In the genomic region with DNA sequence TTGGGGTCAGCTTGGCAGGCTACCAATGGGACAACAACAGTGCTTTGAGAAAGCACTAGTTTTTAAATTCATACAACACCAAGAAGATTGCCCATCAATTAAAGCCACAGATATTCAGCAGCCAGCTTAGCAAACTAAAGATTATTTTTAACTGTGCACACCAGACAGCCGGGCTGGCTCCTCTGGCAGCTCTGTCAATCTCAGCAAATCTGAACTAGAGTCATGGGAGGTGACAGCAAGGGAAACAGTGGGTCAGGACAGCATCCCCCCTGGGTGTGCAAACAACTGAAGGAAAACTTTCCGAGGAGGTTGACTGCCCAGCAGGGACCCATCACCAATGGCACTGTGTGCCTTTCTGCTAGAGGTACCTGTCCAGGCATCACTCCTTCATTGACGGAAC, we compare ENCODE assay signal across 21 mouse cellular contexts. TPM values are rescaled to one million over a fixed set of nuclear protein-coding genes. Genes with fewer than 3 reads are reported as not detected.
DNase-seq lines count a peak whose midpoint lies in the region; ATAC-seq and TF ChIP-seq lines count a peak whose summit lies in the region.
"Had no signal": no experiment of that assay in that cellular context is flagged by ENCODE, and none has a peak within 500 bp of the region (broad histone marks: within the 10 kb centered on the region; RNA-seq: fewer than 3 reads in every experiment).

No protein-coding gene starts in this region.

- H3K4me1 ChIP-seq in forebrain, embryonic 16.5 days (replicated peaks; ENCODE audit: control insufficient read depth, insufficient read depth, low read length): peaks cover 12% of the 10 kb centered on the region
- peaks cover 14% of the 10 kb centered on the region for H3K4me1 ChIP-seq in forebrain, embryonic 10.5 days
- no peaks in the 10 kb centered on the region for H3K4me1 ChIP-seq in midbrain, embryonic 11.5 days (ENCODE audit: control insufficient read depth, insufficient read depth, low read length)
- no peaks in the 10 kb centered on the region for H3K4me1 ChIP-seq in midbrain, postnatal 0 days (ENCODE audit: insufficient read depth, low read length)
- H3K4me1 ChIP-seq: embryonic facial prominence, embryonic 15.5 days; hindbrain, embryonic 12.5 days had no signal

- DNase-seq in forebrain, embryonic 10.5 days (ENCODE audit: extremely low spot score, low spot score): no peak
- peak; percentile 66 for DNase-seq in midbrain, embryonic 11.5 days (ENCODE audit: low spot score, missing footprints)
- no peak for DNase-seq in midbrain, postnatal 0 days (ENCODE audit: low spot score)
- DNase-seq in lung, postnatal 25 days (ENCODE audit: low spot score): peak; percentile 19
- DNase-seq in lung, postnatal 4 days: peak; percentile 14 to 65
- DNase-seq in ovary, postnatal 14 days (ENCODE audit: low spot score): no peak
- DNase-seq: adrenal gland, adult 2 months; adrenal gland, postnatal 25 days; cerebellum, adult 11 months; cerebellum, adult 8-10 months; cerebellum, postnatal 14 days; embryo, embryonic 11 days; gastrocnemius, adult 2 months; gastrocnemius, postnatal 25 days; heart, postnatal 36 days had no signal

- H3K9me3 ChIP-seq in forebrain, embryonic 16.5 days (ENCODE audit: control insufficient read depth, low read length): no peaks in the 10 kb centered on the region
- no peaks in the 10 kb centered on the region for H3K9me3 ChIP-seq in forebrain, embryonic 10.5 days
- no peaks in the 10 kb centered on the region for H3K9me3 ChIP-seq in midbrain, embryonic 11.5 days (ENCODE audit: control insufficient read depth, low read length)
- H3K9me3 ChIP-seq in midbrain, postnatal 0 days (ENCODE audit: low read length): no peaks in the 10 kb centered on the region
- H3K9me3 ChIP-seq: embryonic facial prominence, embryonic 15.5 days; heart, embryonic 12.5 days; hindbrain, embryonic 12.5 days had no signal

- ATAC-seq in forebrain, embryonic 16.5 days: peak; percentile 47; the same call in 1 of the 2 replicates
- ATAC-seq in midbrain, embryonic 11.5 days (ENCODE audit: low FRiP score): no peak
- no peak for ATAC-seq in midbrain, postnatal 0 days (ENCODE audit: low FRiP score)
- ATAC-seq: hindbrain, postnatal 0 days had no signal

- H3K27ac ChIP-seq in forebrain, embryonic 16.5 days (ENCODE audit: low read length): peak overlapping the region; percentile 38
- H3K27ac ChIP-seq in forebrain, embryonic 10.5 days: no peak overlapping the region
- no peak overlapping the region for H3K27ac ChIP-seq in midbrain, embryonic 11.5 days (ENCODE audit: low read depth, low read length)
- no peak overlapping the region for H3K27ac ChIP-seq in midbrain, postnatal 0 days (ENCODE audit: low read depth, low read length)
- H3K27ac ChIP-seq: embryonic facial prominence, embryonic 15.5 days; gastrocnemius, adult 2 months; hindbrain, embryonic 12.5 days; hindbrain, postnatal 0 days had no signal

- H3K9ac ChIP-seq in forebrain, embryonic 16.5 days (replicated peaks; ENCODE audit: low read depth, low read length): no peak overlapping the region
- H3K9ac ChIP-seq in midbrain, embryonic 11.5 days (ENCODE audit: low read length): no peak overlapping the region
- H3K9ac ChIP-seq in midbrain, postnatal 0 days (replicated peaks; ENCODE audit: low read length, poor library complexity, severe bottlenecking): no peak overlapping the region
- H3K9ac ChIP-seq: embryonic facial prominence, embryonic 15.5 days; heart, embryonic 12.5 days; hindbrain, embryonic 12.5 days had no signal

- H3K36me3 ChIP-seq in forebrain, embryonic 16.5 days (ENCODE audit: control insufficient read depth, insufficient read depth): no peaks in the 10 kb centered on the region
- H3K36me3 ChIP-seq in forebrain, embryonic 10.5 days (replicated peaks): no peaks in the 10 kb centered on the region; the same call in 1 of the 2 replicates
- no peaks in the 10 kb centered on the region for H3K36me3 ChIP-seq in midbrain, embryonic 11.5 days (ENCODE audit: control insufficient read depth, insufficient read depth, low read length)
- H3K36me3 ChIP-seq in midbrain, postnatal 0 days (ENCODE audit: insufficient read depth, low read length): no peaks in the 10 kb centered on the region
- H3K36me3 ChIP-seq: embryonic facial prominence, embryonic 15.5 days; heart, embryonic 12.5 days; hindbrain, embryonic 12.5 days had no signal

- no peaks in the 10 kb centered on the region for H3K27me3 ChIP-seq in forebrain, embryonic 16.5 days (replicated peaks; ENCODE audit: control insufficient read depth, insufficient read depth, low read length)
- H3K27me3 ChIP-seq in forebrain, embryonic 10.5 days (ENCODE audit: poor library complexity, severe bottlenecking): no peaks in the 10 kb centered on the region
- no peaks in the 10 kb centered on the region for H3K27me3 ChIP-seq in midbrain, embryonic 11.5 days (ENCODE audit: control insufficient read depth, insufficient read depth, low read length)
- no peaks in the 10 kb centered on the region for H3K27me3 ChIP-seq in midbrain, postnatal 0 days (ENCODE audit: insufficient read depth, low read length)
- H3K27me3 ChIP-seq: embryonic facial prominence, embryonic 15.5 days; heart, embryonic 12.5 days; hindbrain, embryonic 12.5 days had no signal

- 46% methylated on average over 3 of the region's 3 CpGs for WGBS in forebrain, embryonic 16.5 days
- 80% methylated on average over 3 of the region's 3 CpGs for WGBS in forebrain, embryonic 10.5 days
- 76% methylated on average over 3 of the region's 3 CpGs for WGBS in midbrain, embryonic 11.5 days
- WGBS in midbrain, postnatal 0 days: 61% methylated on average over 3 of the region's 3 CpGs

- TF ChIP-seq CTCF in midbrain, postnatal 0 days (IDR thresholded peaks at IDR 0.05): no peak

- H3K4me3 ChIP-seq in forebrain, embryonic 16.5 days (replicated peaks; ENCODE audit: low read length): no peak overlapping the region
- H3K4me3 ChIP-seq in forebrain, embryonic 10.5 days: no peak overlapping the region
- no peak overlapping the region for H3K4me3 ChIP-seq in midbrain, embryonic 11.5 days (ENCODE audit: low read depth, low read length)
- H3K4me3 ChIP-seq in midbrain, postnatal 0 days (ENCODE audit: low read depth, low read length): no peak overlapping the region
- H3K4me3 ChIP-seq: embryonic facial prominence, embryonic 15.5 days; erythroblast, embryonic 14.5 days; gastrocnemius, adult 2 months; heart, embryonic 12.5 days; hindbrain, embryonic 12.5 days had no signal

- no peak overlapping the region for H3K4me2 ChIP-seq in forebrain, embryonic 16.5 days (ENCODE audit: low read length)
- H3K4me2 ChIP-seq in midbrain, embryonic 11.5 days: no peak overlapping the region
- no peak overlapping the region for H3K4me2 ChIP-seq in midbrain, postnatal 0 days (ENCODE audit: low read depth, low read length, poor library complexity, severe bottlenecking)
- H3K4me2 ChIP-seq: embryonic facial prominence, embryonic 15.5 days; heart, embryonic 12.5 days; hindbrain, embryonic 12.5 days had no signal

RNA-seq across cellular contexts. Expression of a gene that starts 9.1 kb away (rescaled TPM):
- polyA plus RNA-seq in forebrain, embryonic 16.5 days (2015; fragmentation: Nextera tagmentation; extraction: Ambion mirVana): 35.6 and 39.5 TPM in 2 replicates
- 40.1 and 40.8 TPM in 2 replicates for polyA plus RNA-seq in forebrain, embryonic 10.5 days (2016; fragmentation: Nextera tagmentation; extraction: Ambion mirVana)
- polyA plus RNA-seq in midbrain, embryonic 11.5 days (2014; fragmentation: Nextera tagmentation; extraction: Ambion mirVana): 42.1 and 42.2 TPM in 2 replicates
- 27.0 and 31.6 TPM in 2 replicates for total RNA-seq in midbrain, postnatal 0 days (2014; rRNA removed)
- 28.9 and 34.4 TPM in 2 replicates for polyA plus RNA-seq in midbrain, postnatal 0 days (2015; fragmentation: Nextera tagmentation; extraction: Ambion mirVana)

RNA-seq across cellular contexts. Expression of a gene that starts 45.3 kb away (rescaled TPM):
- polyA plus RNA-seq in forebrain, embryonic 16.5 days (2015; fragmentation: Nextera tagmentation; extraction: Ambion mirVana): 31.2 and 33.6 TPM in 2 replicates
- 14.1 and 20.4 TPM in 2 replicates for polyA plus RNA-seq in forebrain, embryonic 10.5 days (2016; fragmentation: Nextera tagmentation; extraction: Ambion mirVana)
- polyA plus RNA-seq in midbrain, embryonic 11.5 days (2014; fragmentation: Nextera tagmentation; extraction: Ambion mirVana): 25.8 and 36.9 TPM in 2 replicates
- 39.7 and 44.4 TPM in 2 replicates for total RNA-seq in midbrain, postnatal 0 days (2014; rRNA removed)
- polyA plus RNA-seq in midbrain, postnatal 0 days (2015; fragmentation: Nextera tagmentation; extraction: Ambion mirVana): 21.9 and 25.0 TPM in 2 replicates

Comparison
In these comparisons a context has a peak if more than half of its experiments do, and no peak if none do; other contexts are left out.
1. DNase-seq: peak in midbrain, embryonic 11.5 days (single experiment), lung, postnatal 25 days (single experiment) and lung, postnatal 4 days (2 of 2); none in forebrain, embryonic 10.5 days (single experiment), midbrain, postnatal 0 days (single experiment) and ovary, postnatal 14 days (single experiment).